24 mouse cellular contexts compared by ENCODE assay signal in genomic region chr5:3392856-3393255, GRCm38 (mm10).
"Had no signal": no experiment of that assay in that cellular context is flagged by ENCODE, and none has a peak within 500 bp of the region (broad histone marks: within the 10 kb centered on the region; RNA-seq: fewer than 3 reads in every experiment).

No protein-coding gene starts in this region.

- H3K9me3 ChIP-seq: heart, embryonic 10.5 days; heart, embryonic 12.5 days; hindbrain, embryonic 10.5 days; hindbrain, embryonic 12.5 days; intestine, embryonic 15.5 days; limb, embryonic 10.5 days; limb, embryonic 12.5 days had no signal

- H3K27ac ChIP-seq: heart, embryonic 10.5 days; hindbrain, embryonic 10.5 days; hindbrain, embryonic 12.5 days; hindbrain, embryonic 14.5 days; intestine, embryonic 15.5 days; layer of hippocampus, adult 2 months; left cerebral cortex, adult 2 months; limb, embryonic 10.5 days; limb, embryonic 12.5 days had no signal

- H3K4me2 ChIP-seq: heart, embryonic 12.5 days; hindbrain, embryonic 12.5 days; hindbrain, embryonic 14.5 days; intestine, embryonic 15.5 days; limb, embryonic 12.5 days; liver, embryonic 11.5 days had no signal

- H3K4me1 ChIP-seq: heart, embryonic 10.5 days; intestine, embryonic 15.5 days; limb, embryonic 12.5 days had no signal

- H3K9ac ChIP-seq: heart, embryonic 12.5 days; hindbrain, embryonic 12.5 days; hindbrain, embryonic 14.5 days; intestine, embryonic 15.5 days; limb, embryonic 12.5 days had no signal

- H3K27me3 ChIP-seq: heart, embryonic 12.5 days; hindbrain, embryonic 12.5 days; intestine, embryonic 15.5 days; limb, embryonic 12.5 days had no signal

- H3K4me3 ChIP-seq: heart, embryonic 10.5 days; heart, embryonic 12.5 days; hindbrain, embryonic 10.5 days; hindbrain, embryonic 12.5 days; intestine, embryonic 15.5 days; layer of hippocampus, adult 2 months; left cerebral cortex, adult 2 months; limb, embryonic 10.5 days; limb, embryonic 12.5 days had no signal

- ATAC-seq: hindbrain, embryonic 16.5 days; inflammation-experienced regulatory T-cells, adult 6 months; intestine, embryonic 15.5 days; intestine, postnatal 0 days had no signal

- H3K36me3 ChIP-seq: hindbrain, embryonic 10.5 days; hindbrain, embryonic 12.5 days; intestine, embryonic 15.5 days; limb, embryonic 12.5 days had no signal

- DNase-seq: gastrocnemius, postnatal 14 days; gastrocnemius, postnatal 36 days; heart, postnatal 10 days; heart, postnatal 4 days; kidney, adult 18-20 months; kidney, adult 8-10 months; kidney, postnatal 10 days; kidney, postnatal 25 days; kidney, postnatal 4 days; liver had no signal
